Mouse (Mus musculus): ENCODE results near the gene B3galt1.

DNA sequence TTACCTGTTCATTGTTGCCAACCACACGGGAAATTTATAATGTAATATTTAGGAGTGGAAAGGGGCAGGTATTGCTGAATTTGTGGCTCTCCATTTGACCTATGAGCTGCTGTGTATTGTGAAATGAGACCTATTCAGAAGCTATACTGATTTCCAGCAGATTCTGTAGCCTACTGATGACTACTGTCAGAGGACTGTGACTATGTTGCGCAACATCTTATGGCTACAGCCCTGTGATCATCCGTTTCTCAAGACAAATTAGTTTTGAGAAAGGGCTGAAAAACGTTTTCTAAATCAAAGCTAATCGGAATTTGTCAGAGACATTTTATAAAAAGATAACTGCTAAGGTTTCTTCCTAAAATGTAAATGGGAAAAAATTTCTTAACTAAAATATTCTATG, 158.6 kb downstream of the B3galt1 start:
- TF ChIP-seq CTCF (IDR thresholded peaks at IDR 0.05) (no peak), POLR2A (IDR thresholded peaks at IDR 0.05; ENCODE audit: insufficient read depth, low read depth, low read length) (no peak), EP300 (IDR thresholded peaks at IDR 0.05; ENCODE audit: insufficient read depth, low read depth, low read length) (no peak)

Data from heart, adult 2 months (tissue).